Mouse (Mus musculus): ENCODE results near the gene Zbtb7b. TPM values are rescaled to one million over a fixed set of nuclear protein-coding genes. Genes with fewer than 3 reads are reported as not detected.

Gene Zbtb7b
- polyA plus RNA-seq, 1 experiment from 2014 or later = 0.88 TPM

GRCm38 (mm10) chr3:89393605-89394004 lies 971 bp downstream of the Zbtb7b start:
- H3K9ac ChIP-seq (ENCODE audit: low read depth, low read length) = peak overlapping the region; percentile 53
- peaks cover 52% of the 10 kb centered on the region for H3K4me1 ChIP-seq (ENCODE audit: control insufficient read depth, insufficient read depth, low read depth, low read length)
- peaks cover 16% of the 10 kb centered on the region for H3K27me3 ChIP-seq (replicated peaks; ENCODE audit: control insufficient read depth, insufficient read depth, low read length)
- WGBS = under 1% methylated on average over 15 of the region's 15 CpGs
- peak overlapping the region; percentile 45 for H3K4me3 ChIP-seq (ENCODE audit: low read length)
- peak overlapping the region; percentile 79 for H3K27ac ChIP-seq (ENCODE audit: low read depth, low read length)
- H3K9me3 ChIP-seq (ENCODE audit: control insufficient read depth, low read length) = no peaks in the 10 kb centered on the region
- ATAC-seq = peak; percentile 93
- H3K4me2 ChIP-seq (ENCODE audit: low read length) = peak overlapping the region; percentile 74
- H3K36me3 ChIP-seq (ENCODE audit: control insufficient read depth, insufficient read depth, low read length) = no peaks in the 10 kb centered on the region

DNA sequence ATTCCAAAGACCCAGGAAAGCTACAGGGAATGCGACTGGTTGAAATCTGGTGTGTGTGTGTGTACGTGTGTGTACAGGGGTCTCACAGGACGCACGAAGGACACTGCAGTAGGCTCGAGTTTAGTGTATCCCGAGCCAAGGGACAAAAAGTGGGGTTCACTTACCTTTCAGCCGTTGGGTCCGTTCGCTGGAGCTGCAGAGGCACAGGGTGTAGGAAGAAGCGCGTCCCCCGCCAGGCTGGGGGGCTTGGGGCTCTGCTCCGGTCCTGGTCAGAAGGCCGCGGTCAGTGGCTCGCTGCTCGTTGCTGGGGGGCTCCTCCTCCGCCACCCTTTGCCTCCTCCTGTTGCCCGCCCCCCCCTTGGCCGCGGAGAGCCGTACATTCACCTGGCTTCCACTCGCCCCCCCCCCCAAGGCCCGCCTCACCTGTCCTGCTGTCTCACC lies 1.7 kb downstream of the Zbtb7b start:
- peaks cover 52% of the 10 kb centered on the region for H3K4me1 ChIP-seq (ENCODE audit: control insufficient read depth, insufficient read depth, low read depth, low read length)
- peak overlapping the region; percentile 45 for H3K4me3 ChIP-seq (ENCODE audit: low read length)

GRCm38 (mm10) chr3:89391663-89392511 lies 2.7 kb downstream of the Zbtb7b start:
- no peaks in the 10 kb centered on the region for H3K36me3 ChIP-seq (ENCODE audit: control insufficient read depth, insufficient read depth, low read length)

More for the DNA sequence above, 1.7 kb downstream of the Zbtb7b start:
- Histone ChIP-seq H3K27me3 (replicated peaks; ENCODE audit: control insufficient read depth, insufficient read depth, low read length) (peaks cover 16% of the 10 kb centered on the region), H3K27ac (ENCODE audit: low read depth, low read length) (no peak overlapping the region), H3K9ac (ENCODE audit: low read depth, low read length) (peak overlapping the region; percentile 49), H3K9me3 (ENCODE audit: control insufficient read depth, low read length) (no peaks in the 10 kb centered on the region), H3K36me3 (ENCODE audit: control insufficient read depth, insufficient read depth, low read length) (no peaks in the 10 kb centered on the region), H3K4me2 (ENCODE audit: low read length) (peak overlapping the region; percentile 74)
- WGBS = under 1% methylated on average over 22 of the region's 24 CpGs
- ATAC-seq = no peak

DNA sequence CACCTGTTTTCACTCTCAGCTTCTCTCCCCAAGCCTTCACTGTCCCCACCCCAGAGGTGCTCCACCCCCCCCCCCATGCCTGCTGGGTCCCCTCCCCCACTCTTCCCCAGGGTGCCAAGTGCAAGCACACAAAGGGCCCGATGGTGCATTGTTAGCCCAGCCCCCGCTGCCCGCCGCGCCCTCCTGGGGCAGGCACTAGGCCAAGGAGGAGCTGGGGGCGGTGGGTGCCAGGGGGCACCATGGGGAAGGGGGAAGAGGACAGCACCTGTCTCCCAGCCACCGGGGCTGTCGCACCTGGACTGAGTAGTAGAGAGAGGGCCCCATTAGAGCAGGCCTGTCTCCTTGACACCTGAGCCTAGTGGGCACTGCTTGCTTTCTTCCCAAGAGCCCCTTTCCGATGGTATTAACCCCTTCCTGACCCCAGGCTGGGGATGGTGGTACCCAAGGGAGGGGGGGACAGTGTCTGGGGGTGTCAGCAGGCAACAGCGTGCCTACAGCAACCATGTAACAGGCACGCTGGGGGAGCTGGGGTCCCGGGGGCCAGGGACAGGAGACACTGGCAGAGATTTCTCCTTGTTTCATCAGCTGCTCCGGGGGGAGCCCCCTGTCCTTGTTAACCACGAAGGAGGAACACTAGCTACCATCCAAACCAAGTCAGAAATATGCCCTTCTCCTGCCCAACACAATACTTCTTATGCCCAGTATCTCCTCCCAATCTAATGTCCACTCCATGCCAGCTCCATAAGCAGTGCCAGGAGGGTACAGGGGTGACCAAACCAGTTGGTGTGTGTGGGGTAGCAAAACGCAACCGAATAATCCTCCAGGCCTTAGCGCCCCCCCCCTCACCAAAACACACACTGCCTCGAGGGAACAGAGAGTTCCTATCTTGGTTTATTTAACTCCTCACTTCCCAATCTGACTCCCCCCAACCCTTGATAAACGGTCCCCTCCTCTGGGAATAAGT lies 3.6 kb downstream of the Zbtb7b start:
- WGBS = 17% methylated on average over 19 of the region's 19 CpGs
- no peak overlapping the region for H3K27ac ChIP-seq (ENCODE audit: low read depth, low read length)
- H3K9me3 ChIP-seq (ENCODE audit: control insufficient read depth, low read length) = no peaks in the 10 kb centered on the region
- peak overlapping the region; percentile 45 for H3K4me3 ChIP-seq (ENCODE audit: low read length)
- H3K4me2 ChIP-seq (ENCODE audit: low read length) = peak overlapping the region; percentile 74
- peaks cover 47% of the 10 kb centered on the region for H3K4me1 ChIP-seq (ENCODE audit: control insufficient read depth, insufficient read depth, low read depth, low read length)
- peak overlapping the region; percentile 53 for H3K9ac ChIP-seq (ENCODE audit: low read depth, low read length)
- peaks cover 12% of the 10 kb centered on the region for H3K27me3 ChIP-seq (replicated peaks; ENCODE audit: control insufficient read depth, insufficient read depth, low read length)
- no peaks in the 10 kb centered on the region for H3K36me3 ChIP-seq (ENCODE audit: control insufficient read depth, insufficient read depth, low read length)
- no peak for ATAC-seq

More at GRCm38 (mm10) chr3:89391663-89392511, 2.7 kb downstream of the Zbtb7b start:
- no peak for ATAC-seq
- H3K4me3 ChIP-seq (ENCODE audit: low read length) = peak overlapping the region; percentile 45
- no peaks in the 10 kb centered on the region for H3K9me3 ChIP-seq (ENCODE audit: control insufficient read depth, low read length)
- peaks cover 55% of the 10 kb centered on the region for H3K4me1 ChIP-seq (ENCODE audit: control insufficient read depth, insufficient read depth, low read depth, low read length)
- peak overlapping the region; percentile 74 for H3K4me2 ChIP-seq (ENCODE audit: low read length)
- H3K9ac ChIP-seq (ENCODE audit: low read depth, low read length) = peak overlapping the region; percentile 53
- no peak overlapping the region; the same call in 1 of the 2 replicates for H3K27ac ChIP-seq (ENCODE audit: low read depth, low read length)
- WGBS = 0% methylated on average over 53 of the region's 56 CpGs
- peaks cover 16% of the 10 kb centered on the region for H3K27me3 ChIP-seq (replicated peaks; ENCODE audit: control insufficient read depth, insufficient read depth, low read length)

- no peak overlapping the region for H3K9ac ChIP-seq (ENCODE audit: low read depth, low read length)
- ATAC-seq = no peak
- H3K36me3 ChIP-seq (ENCODE audit: control insufficient read depth, insufficient read depth, low read length) = no peaks in the 10 kb centered on the region
- no peak overlapping the region for H3K4me2 ChIP-seq (ENCODE audit: low read length)
- no peak overlapping the region for H3K4me3 ChIP-seq (ENCODE audit: low read length)
- H3K9me3 ChIP-seq (ENCODE audit: control insufficient read depth, low read length) = no peaks in the 10 kb centered on the region
- WGBS = 53% methylated on average over 5 of the region's 5 CpGs
- no peak overlapping the region for H3K27ac ChIP-seq (ENCODE audit: low read depth, low read length)
- H3K27me3 ChIP-seq (replicated peaks; ENCODE audit: control insufficient read depth, insufficient read depth, low read length) = peaks cover 3% of the 10 kb centered on the region
- H3K4me1 ChIP-seq (ENCODE audit: control insufficient read depth, insufficient read depth, low read depth, low read length) = peaks cover 39% of the 10 kb centered on the region
These were observed 4.5 kb downstream of the Zbtb7b start for GRCm38 (mm10) chr3:89390111-89390515.

GRCm38 (mm10) chr3:89388901-89389740 lies 5.5 kb downstream of the Zbtb7b start:
- WGBS = 71% methylated on average over 5 of the region's 6 CpGs
- Histone ChIP-seq H3K4me2 (ENCODE audit: low read length) (no peak overlapping the region), H3K27me3 (replicated peaks; ENCODE audit: control insufficient read depth, insufficient read depth, low read length) (no peaks in the 10 kb centered on the region), H3K9me3 (ENCODE audit: control insufficient read depth, low read length) (no peaks in the 10 kb centered on the region), H3K27ac (ENCODE audit: low read depth, low read length) (no peak overlapping the region), H3K4me3 (ENCODE audit: low read length) (no peak overlapping the region), H3K9ac (ENCODE audit: low read depth, low read length) (no peak overlapping the region), H3K36me3 (ENCODE audit: control insufficient read depth, insufficient read depth, low read length) (no peaks in the 10 kb centered on the region), H3K4me1 (ENCODE audit: control insufficient read depth, insufficient read depth, low read depth, low read length) (peaks cover 30% of the 10 kb centered on the region)
- ATAC-seq = peak; percentile 29; the same call in 1 of the 2 replicates

DNA sequence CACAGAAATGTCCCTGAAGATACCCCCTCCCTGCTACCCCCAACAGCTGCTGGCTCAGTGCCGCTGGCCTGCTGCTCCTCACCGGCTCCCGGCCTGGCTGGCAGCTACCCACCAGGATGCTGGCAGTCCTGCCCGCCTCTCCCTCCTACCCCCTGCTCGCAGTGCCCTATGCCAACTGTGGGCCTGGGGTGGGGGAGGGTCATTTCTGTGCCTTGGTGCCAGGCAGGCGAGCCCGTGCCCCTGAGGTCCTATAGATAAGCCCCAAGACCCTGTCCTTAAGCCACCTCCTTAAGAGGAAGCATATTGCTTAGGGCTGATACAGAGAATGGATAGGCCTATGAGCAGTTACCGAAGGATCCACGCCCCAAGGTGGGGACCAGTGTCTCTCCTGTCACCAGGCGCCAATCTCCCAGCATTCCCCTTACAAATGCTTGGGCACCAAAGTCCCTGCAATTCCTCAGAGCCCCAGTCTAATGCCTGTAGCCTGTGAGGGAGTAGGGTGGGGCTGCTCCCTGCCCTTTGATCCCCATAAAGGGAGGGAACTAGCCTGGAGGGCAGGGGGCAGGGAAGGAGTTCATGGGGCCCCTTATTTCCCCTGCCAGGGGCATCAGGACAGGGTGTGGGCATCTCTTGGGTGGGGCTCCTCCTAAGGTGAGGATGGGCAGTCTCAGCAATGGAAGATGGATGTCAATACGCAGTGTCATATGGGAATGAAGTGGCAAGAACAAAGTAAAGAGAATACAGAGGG lies 6.3 kb downstream of the Zbtb7b start:
- peak; percentile 40 for ATAC-seq

DNA sequence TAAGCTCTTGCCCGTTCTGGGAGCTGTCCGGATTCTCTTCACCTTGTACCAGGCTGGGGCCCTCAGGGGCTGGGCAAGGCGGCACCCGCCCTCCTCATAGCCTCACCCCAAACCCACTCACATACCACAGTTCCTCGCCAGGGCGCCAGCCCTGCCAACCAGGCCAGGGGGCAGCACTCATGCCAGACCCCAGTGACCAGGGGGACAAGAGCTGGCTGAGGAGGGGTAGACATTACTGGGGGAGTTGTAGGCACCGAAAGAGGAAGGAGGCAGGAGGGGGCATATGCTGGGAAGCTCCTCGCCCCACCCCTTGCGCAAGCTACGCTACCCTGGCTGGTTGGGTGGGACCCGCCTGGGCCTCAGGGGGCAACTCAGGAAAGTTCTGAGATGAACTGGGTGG lies 6.9 kb downstream of the Zbtb7b start:
- ATAC-seq = no peak

More for the DNA sequence above, 6.3 kb downstream of the Zbtb7b start:
- Histone ChIP-seq H3K27me3 (replicated peaks; ENCODE audit: control insufficient read depth, insufficient read depth, low read length) (no peaks in the 10 kb centered on the region), H3K36me3 (ENCODE audit: control insufficient read depth, insufficient read depth, low read length) (no peaks in the 10 kb centered on the region), H3K9ac (ENCODE audit: low read depth, low read length) (0 out of 2 replicates have a peak overlapping the region, but pooled peaks have one; percentile 37), H3K27ac (ENCODE audit: low read depth, low read length) (no peak overlapping the region), H3K9me3 (ENCODE audit: control insufficient read depth, low read length) (no peaks in the 10 kb centered on the region), H3K4me2 (ENCODE audit: low read length) (no peak overlapping the region), H3K4me1 (ENCODE audit: control insufficient read depth, insufficient read depth, low read depth, low read length) (peaks cover 27% of the 10 kb centered on the region), H3K4me3 (ENCODE audit: low read length) (no peak overlapping the region)
- WGBS = 51% methylated on average over 11 of the region's 11 CpGs

More for the DNA sequence above, 6.9 kb downstream of the Zbtb7b start:
- Histone ChIP-seq H3K27me3 (replicated peaks; ENCODE audit: control insufficient read depth, insufficient read depth, low read length) (no peaks in the 10 kb centered on the region), H3K36me3 (ENCODE audit: control insufficient read depth, insufficient read depth, low read length) (no peaks in the 10 kb centered on the region), H3K9ac (ENCODE audit: low read depth, low read length) (no peak overlapping the region; the same call in 1 of the 2 replicates), H3K9me3 (ENCODE audit: control insufficient read depth, low read length) (no peaks in the 10 kb centered on the region), H3K4me2 (ENCODE audit: low read length) (no peak overlapping the region), H3K4me1 (ENCODE audit: control insufficient read depth, insufficient read depth, low read depth, low read length) (peaks cover 23% of the 10 kb centered on the region), H3K27ac (ENCODE audit: low read depth, low read length) (no peak overlapping the region), H3K4me3 (ENCODE audit: low read length) (no peak overlapping the region)
- WGBS = 75% methylated on average over 11 of the region's 11 CpGs
